Mouse (Mus musculus): ENCODE results near the gene Fzr1.

Fzr1 gene

DNA sequence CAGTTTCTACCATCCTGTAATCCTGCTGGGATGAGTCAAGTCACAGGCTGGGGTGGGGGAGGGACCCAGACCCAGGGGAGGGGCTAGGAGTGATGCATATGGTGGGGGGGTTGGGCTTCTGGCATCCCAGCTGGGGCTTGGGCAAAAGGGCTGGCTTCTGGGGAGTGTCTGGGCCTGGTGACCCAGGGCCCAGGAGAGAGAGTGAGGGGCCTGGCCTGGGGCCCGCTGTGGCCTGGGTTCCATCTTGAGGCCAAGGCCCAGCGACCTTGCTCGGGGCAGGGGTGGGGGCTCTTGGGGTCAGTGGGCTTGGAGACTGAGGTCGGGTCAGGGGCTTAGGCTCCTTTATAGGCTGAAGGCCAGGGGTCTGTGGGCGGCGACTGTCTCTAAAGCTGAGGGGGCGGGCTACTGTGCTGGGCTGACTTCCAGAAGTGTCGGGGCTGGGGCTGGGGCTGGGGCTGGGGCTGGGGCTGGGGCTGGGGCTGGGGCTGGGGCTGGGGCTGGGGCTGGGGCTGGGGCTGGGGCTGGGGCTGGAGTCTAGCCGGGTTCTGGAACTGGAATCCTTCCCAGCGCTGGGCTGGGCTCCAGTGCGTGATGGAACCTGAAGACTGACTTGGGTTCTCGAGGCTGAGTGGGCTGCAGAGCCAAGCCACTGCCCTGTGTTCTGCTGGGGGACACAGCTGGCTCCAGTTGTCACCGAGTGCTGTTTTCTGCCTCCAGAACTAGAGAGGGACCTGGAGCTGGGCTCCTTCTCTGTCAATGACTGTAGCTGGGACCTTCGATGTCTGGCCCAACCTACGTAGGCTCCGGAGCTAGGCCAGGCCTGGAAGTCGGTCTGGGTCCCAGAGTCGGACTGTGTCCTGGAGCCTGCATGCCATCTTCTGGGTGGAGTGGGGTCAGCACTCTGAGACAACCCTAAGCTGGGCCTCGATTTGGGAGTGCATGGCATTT is 42.6 kb downstream of the Fzr1 start:
- ATAC-seq (ENCODE audit: insufficient number of reproducible peaks, low FRiP score, low TSS enrichment), result no peak

DNA sequence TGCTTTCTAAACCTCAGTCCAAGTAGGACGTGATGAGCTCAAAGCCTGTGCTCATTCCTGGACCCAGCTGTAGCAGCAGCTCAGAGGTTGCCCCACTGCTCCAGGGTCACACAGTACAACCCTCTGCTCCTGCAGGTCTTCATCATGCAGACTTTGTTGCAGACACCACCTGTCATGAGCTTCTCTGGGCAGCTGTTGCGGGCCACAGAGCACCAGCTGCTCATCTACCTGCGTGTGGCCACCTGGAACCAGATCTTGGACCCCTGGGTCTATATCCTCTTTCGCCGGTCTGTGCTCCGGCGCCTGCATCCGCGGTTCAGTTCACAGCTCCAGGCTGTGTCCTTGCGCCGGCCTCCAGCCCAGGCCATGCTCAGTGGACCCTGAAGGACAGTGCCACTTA is 44.0 kb downstream of the Fzr1 start:
- no peak for ATAC-seq (ENCODE audit: insufficient number of reproducible peaks, low FRiP score, low TSS enrichment)

DNA sequence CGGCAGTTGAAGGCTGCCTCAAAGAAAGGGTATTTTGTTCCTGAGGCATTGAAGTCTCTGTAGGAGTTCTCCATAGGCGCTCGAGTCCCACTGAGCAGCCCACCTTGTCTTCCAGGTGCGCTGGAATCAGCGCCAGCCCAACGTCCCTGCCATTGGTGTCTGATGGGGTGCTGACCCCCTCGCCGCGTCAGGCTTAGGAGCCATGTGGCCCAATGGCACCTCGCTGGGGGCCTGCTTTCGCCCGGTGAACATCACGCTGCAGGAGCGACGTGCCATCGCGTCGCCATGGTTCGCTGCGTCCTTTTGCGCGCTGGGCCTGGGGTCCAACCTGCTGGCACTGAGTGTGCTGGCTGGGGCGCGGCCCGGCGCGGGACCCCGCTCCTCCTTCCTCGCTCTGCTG is 46.0 kb downstream of the Fzr1 start:
- no peak for ATAC-seq (ENCODE audit: insufficient number of reproducible peaks, low FRiP score, low TSS enrichment)

DNA sequence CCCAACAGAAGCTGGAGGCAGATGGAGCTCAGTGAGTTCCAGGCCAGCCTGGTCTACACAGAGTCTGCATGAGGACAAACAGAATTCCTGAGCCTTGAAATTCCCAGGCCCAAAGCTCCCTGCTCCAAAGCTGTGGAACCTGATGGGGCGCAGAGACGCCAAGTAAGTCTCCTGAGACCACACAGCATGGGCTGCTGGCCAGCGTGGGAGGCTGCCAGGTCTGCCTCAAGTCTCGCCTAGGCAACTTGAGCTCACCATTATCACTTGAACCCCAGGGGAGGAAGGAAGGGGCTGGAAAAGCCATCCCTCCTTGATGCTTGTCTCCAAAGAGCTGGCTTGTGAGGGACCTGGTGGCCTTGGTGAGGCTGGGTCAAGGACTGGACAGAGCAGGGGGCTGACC is 48.3 kb downstream of the Fzr1 start:
- no peak for ATAC-seq (ENCODE audit: insufficient number of reproducible peaks, low FRiP score, low TSS enrichment)

DNA sequence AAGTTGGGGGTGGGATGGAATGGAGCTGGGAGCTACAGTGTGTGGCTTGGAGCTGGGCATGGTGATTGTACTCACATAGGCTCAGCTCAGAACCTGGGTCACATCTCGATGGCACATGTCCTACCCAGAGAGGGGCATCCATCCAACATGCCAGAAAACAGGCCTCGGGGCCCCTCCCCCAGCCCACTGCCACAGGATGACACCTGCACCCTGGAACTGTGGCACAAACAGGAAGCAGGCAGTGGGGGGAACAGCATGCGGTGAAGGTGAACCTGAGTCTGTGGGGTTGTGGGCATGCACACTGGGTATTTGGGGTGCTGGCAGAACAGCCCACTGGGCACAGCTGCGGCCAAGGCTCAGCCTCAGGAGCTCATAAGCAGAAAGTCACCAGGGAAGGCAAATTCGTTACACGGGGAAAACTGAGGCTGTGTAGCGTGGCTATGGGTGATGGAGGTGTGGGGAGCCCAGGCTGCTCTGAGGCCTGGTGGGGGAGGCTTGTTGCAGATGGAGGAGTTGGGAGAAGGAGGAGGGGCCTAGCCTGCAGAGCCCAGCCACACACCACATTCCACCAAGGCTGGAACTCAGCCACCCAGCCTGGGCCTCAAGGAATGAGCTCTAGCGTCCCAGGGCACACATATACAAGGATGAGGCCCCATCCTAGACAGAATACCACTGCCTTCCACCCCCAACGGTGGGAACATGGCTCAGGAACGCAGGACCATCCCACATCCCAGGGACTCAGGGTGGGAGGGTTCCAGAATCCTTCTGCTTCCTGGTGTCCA is 48.9 kb downstream of the Fzr1 start:
- no peak for ATAC-seq (ENCODE audit: insufficient number of reproducible peaks, low FRiP score, low TSS enrichment)

DNA sequence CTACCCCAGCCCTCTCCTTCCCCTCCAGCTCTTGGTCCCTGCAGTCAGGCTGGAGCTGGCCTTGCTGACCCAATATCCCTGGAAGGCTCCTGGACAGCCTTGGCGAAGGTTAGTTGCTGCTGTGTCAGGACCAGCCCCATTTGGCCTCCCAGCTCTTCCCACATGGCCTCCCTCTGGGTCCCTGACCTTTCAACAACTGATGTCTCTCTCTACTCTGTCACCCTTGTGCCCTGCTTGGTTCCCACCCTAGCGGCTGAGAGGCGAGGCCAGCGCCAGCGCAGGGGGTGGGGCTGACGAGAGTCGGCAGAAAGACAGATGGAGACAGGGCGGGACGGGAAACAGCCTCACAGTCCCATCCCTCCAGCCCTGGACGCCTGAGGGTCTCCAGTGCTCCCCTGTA is 49.9 kb downstream of the Fzr1 start, which contains the start of gene Tbxa2r:
Gene Tbxa2r, plus strand, starts transcription at position 346 of the 400 bp plus-strand sequence.
- no peak for ATAC-seq (ENCODE audit: insufficient number of reproducible peaks, low FRiP score, low TSS enrichment)

DNA sequence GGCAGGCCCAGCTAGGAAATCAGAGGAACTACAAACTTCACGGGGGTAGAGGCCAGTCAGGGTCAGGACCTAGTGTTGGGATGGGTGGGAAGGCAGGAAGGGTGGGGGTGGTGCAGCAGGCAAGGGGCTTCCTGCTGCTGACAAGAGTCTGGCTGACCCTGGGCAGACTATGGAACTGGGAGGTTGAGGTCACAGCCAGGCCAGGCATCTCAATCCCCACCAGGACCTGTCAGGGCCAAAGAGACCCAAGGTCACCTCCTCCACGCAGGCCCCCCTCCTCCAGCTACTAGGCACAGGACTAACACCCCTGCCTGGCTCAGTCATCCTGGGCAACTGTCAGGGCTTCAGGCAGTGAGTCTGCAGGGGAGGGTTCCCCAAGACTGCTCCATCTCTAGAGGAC is 50.4 kb downstream of the Fzr1 start:
- ATAC-seq (ENCODE audit: insufficient number of reproducible peaks, low FRiP score, low TSS enrichment), result no peak

DNA sequence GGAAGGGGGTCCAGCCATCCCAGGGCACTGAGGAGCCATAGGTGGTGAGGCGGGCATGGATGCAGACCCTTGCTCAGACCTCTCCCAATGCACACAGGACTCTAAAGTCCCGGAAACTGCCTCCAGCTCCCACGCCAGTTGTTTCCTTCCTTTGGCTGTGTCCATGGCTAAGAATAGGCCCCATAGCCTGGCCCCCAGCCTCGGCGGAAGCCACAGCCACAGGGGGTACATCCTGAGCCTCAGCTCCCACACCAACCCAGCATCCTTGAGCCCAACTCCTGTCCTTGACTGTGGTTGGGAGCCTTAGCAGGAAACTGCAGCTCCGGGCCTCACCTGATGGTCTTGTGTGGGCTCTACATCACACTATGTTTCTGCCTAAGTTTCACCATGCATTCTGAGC is 51.5 kb downstream of the Fzr1 start:
- no peak for ATAC-seq (ENCODE audit: insufficient number of reproducible peaks, low FRiP score, low TSS enrichment)

DNA sequence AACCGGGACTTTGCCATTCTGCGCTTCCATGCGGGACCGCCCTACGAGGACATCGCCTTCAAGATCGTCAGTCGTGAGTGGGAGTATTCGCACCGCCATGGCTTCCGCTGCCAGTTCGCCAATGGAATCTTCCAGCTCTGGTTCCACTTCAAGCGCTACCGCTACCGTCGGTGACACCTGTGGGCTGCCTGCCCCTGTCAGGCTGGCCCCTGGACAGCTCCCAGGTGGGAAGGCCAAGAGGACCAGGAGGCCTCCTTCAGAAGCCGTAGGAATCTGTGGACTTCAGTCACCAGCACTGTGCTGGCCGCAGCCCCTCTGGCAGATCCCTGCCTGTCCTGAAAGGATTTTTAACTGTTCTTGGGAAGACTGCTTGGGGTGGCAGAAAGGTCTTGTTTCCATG is 52.5 kb downstream of the Fzr1 start:
- no peak for ATAC-seq (ENCODE audit: insufficient number of reproducible peaks, low FRiP score, low TSS enrichment)

DNA sequence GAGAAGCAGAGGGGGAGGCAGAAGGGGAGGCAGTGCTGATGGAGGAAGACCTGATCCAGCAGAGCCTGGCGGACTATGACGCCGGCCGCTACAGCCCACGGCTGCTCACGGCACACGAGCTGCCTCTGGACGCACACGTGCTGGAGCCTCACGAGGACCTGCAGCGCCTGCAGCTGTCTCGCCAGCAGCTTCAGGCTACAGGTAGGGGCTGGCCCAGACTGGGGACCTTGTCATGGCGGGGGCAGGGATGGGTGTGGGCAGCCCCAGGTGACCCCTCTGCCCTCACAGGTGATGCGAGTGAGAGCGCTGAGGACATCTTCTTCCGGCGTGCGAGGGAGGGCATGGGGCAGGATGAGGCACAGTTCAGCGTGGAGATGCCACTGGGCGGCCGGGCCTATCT is 53.1 kb downstream of the Fzr1 start:
- no peak for ATAC-seq (ENCODE audit: insufficient number of reproducible peaks, low FRiP score, low TSS enrichment)

DNA sequence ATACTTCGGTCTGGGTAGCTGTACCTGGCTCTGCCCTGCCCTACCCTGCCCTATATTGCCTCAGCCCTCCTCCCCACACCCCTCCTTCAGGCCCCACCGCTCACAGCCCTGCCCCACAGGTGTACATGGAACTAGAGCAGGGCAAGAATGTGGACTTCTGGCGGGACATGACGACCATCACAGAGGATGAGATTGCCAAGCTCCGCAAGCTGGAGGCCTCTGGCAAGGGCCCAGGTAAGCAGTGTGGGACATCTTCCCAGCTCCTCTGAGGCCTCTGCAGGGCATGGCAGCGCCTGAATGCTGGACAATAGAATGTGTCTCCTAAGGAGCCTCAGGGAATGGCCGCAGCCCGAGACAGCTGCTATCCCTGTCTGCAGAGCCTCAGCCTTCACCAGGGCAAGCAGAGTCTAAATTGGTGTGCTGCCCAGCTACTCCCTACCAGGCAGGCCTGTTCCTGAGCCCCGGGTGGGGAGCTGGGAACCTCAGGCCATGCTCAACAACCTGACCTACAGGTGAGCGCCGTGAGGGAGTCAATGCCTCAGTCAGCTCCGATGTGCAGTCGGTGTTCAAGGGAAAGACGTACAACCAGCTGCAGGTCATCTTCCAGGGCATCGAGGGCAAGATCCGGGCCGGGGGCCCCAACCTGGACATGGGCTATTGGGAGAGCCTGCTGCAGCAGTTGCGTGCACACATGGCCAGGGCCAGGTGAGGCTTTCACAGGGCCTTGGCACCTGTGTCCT is 54.4 kb downstream of the Fzr1 start:
- no peak for ATAC-seq (ENCODE audit: insufficient number of reproducible peaks, low FRiP score, low TSS enrichment)

DNA sequence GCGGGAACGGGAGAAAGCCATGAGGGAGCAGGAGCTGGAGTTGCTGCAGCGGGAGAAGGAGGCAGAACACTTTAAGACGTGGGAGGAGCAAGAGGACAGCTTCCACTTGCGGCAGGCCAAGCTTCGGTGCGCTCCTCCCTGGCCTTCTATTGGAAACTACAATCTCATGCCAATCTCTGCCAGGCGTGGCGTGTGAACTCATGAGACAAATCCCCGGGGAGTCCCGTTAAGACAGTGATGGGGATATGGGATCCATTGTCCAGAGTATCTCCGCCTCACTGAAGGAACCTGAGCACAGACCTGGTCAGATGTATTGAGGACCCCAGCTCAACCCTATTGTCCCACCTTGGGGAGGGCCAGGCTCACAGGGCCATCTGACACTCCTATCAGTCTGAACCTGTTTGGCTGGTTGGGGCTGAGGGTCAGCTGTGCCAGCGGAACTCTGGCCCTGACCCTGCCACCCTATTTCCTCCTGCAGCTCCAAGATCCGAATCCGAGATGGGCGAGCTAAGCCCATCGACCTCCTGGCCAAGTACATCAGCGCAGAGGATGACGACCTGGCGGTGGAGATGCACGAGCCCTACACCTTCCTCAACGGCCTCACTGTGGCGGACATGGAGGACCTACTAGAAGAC is 55.1 kb downstream of the Fzr1 start:
- no peak for ATAC-seq (ENCODE audit: insufficient number of reproducible peaks, low FRiP score, low TSS enrichment)

DNA sequence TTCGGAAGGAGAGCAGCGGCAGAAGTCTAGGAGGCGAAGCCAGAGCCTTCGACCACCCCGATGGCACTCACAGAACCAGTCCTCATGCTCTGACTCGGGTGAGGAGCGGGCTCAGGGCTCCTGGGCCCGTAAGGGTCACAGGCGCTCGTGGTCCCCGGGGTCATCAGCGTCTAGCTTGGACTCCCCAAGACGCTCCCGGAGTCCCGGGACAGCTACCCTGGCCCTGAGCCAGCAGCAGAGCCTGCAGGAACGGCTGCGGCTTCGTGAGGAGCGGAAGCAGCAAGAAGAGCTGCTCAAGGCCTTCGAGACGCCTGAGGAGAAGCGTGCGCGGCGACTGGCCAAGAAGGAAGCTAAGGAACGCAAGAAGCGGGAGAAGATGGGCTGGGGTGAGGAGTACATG is 55.9 kb downstream of the Fzr1 start:
- no peak for ATAC-seq (ENCODE audit: insufficient number of reproducible peaks, low FRiP score, low TSS enrichment)

DNA sequence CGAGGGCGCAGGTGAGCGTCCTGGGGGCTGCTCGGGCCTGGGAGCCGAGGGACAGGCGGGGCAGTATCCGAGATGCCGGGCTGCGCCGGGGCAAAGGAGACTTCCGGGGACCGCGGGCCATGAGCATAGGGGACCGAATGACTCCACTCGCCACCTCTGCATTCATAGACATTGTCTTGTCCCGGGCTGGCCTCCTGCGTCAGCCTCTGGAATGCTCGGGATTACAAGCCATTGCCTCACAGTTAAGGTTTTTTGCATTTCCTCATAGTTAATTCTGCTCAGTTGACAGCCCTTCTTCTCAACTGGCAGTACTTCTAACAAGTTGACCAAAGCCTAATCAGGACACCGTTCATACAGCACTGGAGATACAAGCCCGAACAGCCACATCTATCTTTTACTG is 56.9 kb downstream of the Fzr1 start:
- no peak for ATAC-seq (ENCODE audit: insufficient number of reproducible peaks, low FRiP score, low TSS enrichment)

DNA sequence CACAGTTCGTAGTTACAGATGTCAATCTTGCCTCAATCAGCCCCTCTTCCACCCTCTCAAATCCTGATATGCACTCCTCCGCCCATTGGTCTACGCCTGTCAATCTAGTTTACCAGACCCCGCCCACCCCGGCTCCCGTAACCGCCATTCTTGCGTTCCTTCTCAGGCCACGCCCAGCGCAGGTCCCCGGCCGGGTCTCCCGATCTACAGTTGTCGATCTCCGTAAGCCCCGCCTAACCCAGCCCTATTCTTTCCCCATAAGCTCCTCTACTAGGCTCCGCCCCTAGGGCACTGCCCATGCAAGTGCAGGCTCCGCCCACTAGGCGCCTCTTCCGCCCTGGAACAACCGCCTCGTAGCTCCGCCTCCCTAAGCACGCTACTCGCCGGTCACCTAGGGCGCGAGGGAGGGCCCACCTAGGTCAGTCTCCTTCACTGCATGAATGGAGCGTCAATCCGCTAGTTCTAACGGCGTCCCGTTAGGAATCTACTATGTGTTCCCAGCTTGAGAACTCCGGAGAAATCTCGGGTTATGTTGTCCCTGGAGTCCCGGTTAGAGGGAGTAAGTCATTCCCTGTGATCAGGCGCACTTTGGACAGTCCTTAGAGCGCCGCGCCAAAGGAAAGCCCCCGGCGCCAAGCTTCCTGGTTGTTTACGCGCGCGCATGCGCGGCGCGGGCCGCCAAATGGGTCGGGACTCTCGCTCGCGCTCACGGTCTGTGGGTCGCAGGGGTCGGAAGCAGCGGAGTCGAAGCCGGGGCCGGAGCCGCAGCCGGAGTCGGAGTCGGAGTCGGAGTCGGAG is 57.6 kb downstream of the Fzr1 start, which contains the start of gene Cactin:
Gene Cactin, plus strand, starts transcription at position 554 of the 798 bp plus-strand sequence.
- ATAC-seq (ENCODE audit: insufficient number of reproducible peaks, low FRiP score, low TSS enrichment), result peak; percentile 78

DNA sequence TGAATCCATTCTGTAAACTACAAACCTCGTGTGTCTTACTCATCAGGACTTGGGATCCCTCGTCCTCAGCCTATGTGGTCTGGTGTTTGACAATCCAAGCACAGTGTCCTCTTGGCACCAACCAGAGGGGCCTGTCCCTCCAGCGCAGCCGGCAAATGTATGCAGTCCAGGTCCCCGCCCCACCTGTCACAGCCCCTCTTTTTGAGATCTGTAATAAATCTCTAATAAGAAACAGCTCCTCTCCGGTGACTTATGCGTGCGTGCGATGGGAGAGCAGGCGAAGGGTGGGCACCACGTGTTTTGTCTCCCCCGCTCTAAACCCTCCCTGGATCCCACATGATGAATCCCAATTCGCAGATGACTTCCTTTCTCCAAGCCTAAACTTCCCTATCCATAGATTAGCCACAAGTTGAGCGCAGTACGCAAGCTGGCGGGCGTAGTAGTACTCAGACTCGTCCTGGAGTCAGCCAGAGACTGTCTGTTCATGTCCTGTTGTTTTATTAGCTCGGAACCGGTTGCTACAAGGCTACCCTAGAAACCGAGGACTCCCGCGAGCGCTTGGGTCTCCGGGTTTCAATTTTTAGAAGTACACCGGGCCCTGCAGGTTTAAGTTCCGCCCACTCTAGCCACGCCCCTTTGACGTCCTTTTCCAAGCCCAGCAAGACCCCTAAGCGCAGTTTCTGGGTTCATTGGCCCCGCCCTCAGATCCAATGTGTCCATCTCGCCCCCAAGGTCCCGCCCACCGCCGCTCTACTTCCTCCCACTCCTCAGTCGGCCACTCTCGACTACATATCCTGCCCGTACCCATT is 58.4 kb downstream of the Fzr1 start:
- peak; percentile 58; the same call in 1 of the 2 replicates for ATAC-seq (ENCODE audit: insufficient number of reproducible peaks, low FRiP score, low TSS enrichment)

DNA sequence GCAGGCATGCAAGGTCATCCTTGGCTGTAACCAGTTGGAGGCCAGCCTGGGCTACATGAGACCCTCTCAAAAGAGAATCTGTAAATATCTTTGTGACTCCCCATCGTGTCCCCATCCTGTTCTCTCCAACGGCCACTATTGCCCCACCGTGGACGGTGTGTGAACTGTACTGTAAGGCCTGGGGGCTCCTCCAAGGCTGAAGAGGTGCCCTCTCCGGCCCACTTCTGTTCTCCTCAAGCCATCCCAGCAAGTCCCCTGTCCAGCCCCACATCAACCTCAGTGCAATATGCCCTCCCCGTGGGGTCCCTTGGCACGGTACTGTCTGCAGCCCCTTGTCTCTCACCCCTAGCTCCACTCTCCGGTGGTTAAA is 59.0 kb downstream of the Fzr1 start:
- 0 out of 2 replicates have a peak, but pooled peaks have one; percentile 4 for ATAC-seq (ENCODE audit: insufficient number of reproducible peaks, low FRiP score, low TSS enrichment)

DNA sequence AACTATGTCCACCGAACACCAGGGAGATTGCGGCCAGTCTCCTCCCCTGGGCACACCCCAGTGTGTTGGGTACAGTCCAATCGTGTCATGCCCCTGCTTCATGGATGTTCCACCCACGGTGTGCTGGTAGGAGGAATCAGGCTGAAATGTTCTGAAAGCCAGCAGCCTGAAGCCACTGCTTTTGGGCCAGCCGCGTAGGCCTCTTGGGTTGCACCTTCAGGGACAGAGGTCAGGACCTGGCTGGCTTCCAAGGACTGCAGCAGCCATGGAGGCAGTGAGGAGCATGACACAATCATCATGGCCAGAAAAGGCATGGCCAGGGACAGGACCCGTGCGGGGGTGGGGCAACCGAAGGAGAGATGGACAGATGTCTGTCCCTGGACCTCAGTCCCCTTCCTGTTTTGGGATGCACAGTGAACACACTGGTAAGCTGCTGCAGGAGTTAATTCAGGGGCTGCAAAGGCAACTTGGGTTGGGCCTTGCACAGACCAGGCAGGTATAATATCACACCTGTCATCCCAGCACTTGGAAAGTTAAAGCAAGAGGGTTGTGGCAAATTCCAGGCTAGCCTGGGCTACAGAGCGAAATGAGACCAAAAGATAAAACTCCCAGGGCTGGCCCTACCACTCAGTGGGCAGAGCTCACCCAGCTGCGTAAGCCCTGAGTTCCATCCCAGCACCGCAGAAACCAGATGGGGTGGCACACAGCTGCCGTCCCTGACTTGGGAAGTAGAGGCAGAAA is 59.6 kb downstream of the Fzr1 start:
- no peak for ATAC-seq (ENCODE audit: insufficient number of reproducible peaks, low FRiP score, low TSS enrichment)

Data from cerebellum, adult (tissue).